7 mouse cellular contexts compared by ENCODE assay signal in the genomic region with DNA sequence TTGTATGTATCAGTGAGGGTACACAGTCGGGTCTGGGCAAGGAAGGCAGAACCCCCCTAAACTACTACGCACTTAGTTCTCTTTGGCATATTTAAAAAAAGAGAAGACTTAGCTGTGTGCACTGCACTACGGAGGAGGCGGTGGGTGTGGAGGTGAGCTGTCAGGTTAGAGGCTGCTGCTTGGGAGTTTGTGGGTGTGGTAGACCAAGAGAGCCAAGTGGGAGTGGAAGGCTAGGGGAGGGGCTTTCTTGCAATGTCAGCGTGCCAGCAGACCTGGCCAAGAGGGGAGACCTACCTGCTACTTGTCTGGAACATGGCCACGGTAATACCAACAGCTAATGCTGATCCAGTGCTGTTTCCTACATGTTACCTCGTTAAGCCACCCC. TPM values are rescaled to one million over a fixed set of nuclear protein-coding genes. Genes with fewer than 3 reads are reported as not detected.
A peak's percentile ranks its signal among the peaks of the same experiment; 100 is the strongest.
DNase-seq lines count a peak whose midpoint lies in the region; ATAC-seq and TF ChIP-seq lines count a peak whose summit lies in the region.

No protein-coding gene starts in this region.

- ATAC-seq in embryonic facial prominence, embryonic 11.5 days (replicated peaks; ENCODE audit: insufficient number of reproducible peaks, low FRiP score, low TSS enrichment, low read depth): 0 out of 2 replicates have a peak, but pooled peaks have one; percentile 1

- H3K9ac ChIP-seq in embryonic facial prominence, embryonic 11.5 days (replicated peaks; ENCODE audit: low read length): no peak overlapping the region

- peaks cover 4% of the 10 kb centered on the region; the same call in 1 of the 2 replicates for H3K27me3 ChIP-seq in embryonic facial prominence, embryonic 11.5 days (ENCODE audit: control insufficient read depth, insufficient read depth, low read length)
- H3K27me3 ChIP-seq in thymus, adult 2 months (ENCODE audit: control insufficient read depth, insufficient read depth, low read length): no peaks in the 10 kb centered on the region

- peak overlapping the region; percentile 71; the same call in 1 of the 2 replicates for H3K4me2 ChIP-seq in embryonic facial prominence, embryonic 11.5 days (ENCODE audit: low read depth, low read length)

- DNase-seq in ES-CJ7 (ENCODE audit: low read depth, low spot score): peak; percentile 52
- no peak for DNase-seq in embryonic facial prominence, embryonic 11.5 days (ENCODE audit: low spot score)
- peak; percentile 52 for DNase-seq in kidney, adult 11 months
- DNase-seq in lung, postnatal 14 days: peak; percentile 10
- peak; percentile 63 for DNase-seq in thymus, adult 2 months
- DNase-seq in adipocyte (ENCODE audit: low spot score): no peak
- DNase-seq in gastrocnemius, adult 2 months: no peak

- intact Hi-C loops in gastrocnemius, adult 2 months (cut with DNase I): loop anchor here (5.0 kb wide), 1 partner anchor 69 kb away; no protein-coding TSS in a partner anchor

- TF ChIP-seq CTCF in thymus, adult 2 months (IDR thresholded peaks at IDR 0.05; ENCODE audit: borderline replicate concordance, control insufficient read depth, extremely low read depth, insufficient read depth, low read length, poor library complexity): no peak
- TF ChIP-seq CTCF in gastrocnemius, adult 2 months (IDR thresholded peaks at IDR 0.05): no peak

- H3K4me3 ChIP-seq in embryonic facial prominence, embryonic 11.5 days (ENCODE audit: low read depth, low read length): peak overlapping the region; percentile 51; the same call in 1 of the 2 replicates
- H3K4me3 ChIP-seq in thymus, adult 2 months (ENCODE audit: control insufficient read depth, insufficient read depth, low read length): peak overlapping the region; percentile 97
- no peak overlapping the region for H3K4me3 ChIP-seq in gastrocnemius, adult 2 months

- H3K4me1 ChIP-seq in embryonic facial prominence, embryonic 11.5 days (ENCODE audit: control insufficient read depth, insufficient read depth, low read length): no peaks in the 10 kb centered on the region
- peaks cover 30% of the 10 kb centered on the region for H3K4me1 ChIP-seq in thymus, adult 2 months (replicated peaks; ENCODE audit: control insufficient read depth, insufficient read depth, low read length)

- no peak for TF ChIP-seq POLR2A in thymus, adult 2 months (IDR thresholded peaks at IDR 0.05; ENCODE audit: control insufficient read depth, extremely low read depth, insufficient read depth, low read length, poor library complexity)

- H3K9me3 ChIP-seq in embryonic facial prominence, embryonic 11.5 days (replicated peaks; ENCODE audit: control insufficient read depth, low read length): no peaks in the 10 kb centered on the region

- H3K36me3 ChIP-seq in embryonic facial prominence, embryonic 11.5 days (replicated peaks; ENCODE audit: control insufficient read depth, insufficient read depth, low read depth, low read length): no peaks in the 10 kb centered on the region
- H3K36me3 ChIP-seq in thymus, adult 2 months (ENCODE audit: control insufficient read depth, insufficient read depth, low read length): peaks cover 2% of the 10 kb centered on the region; the same call in 1 of the 2 replicates

- H3K27ac ChIP-seq in embryonic facial prominence, embryonic 11.5 days (replicated peaks; ENCODE audit: low read depth, low read length): no peak overlapping the region
- H3K27ac ChIP-seq in thymus, adult 2 months (ENCODE audit: control insufficient read depth, insufficient read depth, low read length): peak overlapping the region; percentile 74
- H3K27ac ChIP-seq in gastrocnemius, adult 2 months: no peak overlapping the region

- 30% methylated on average over 7 of the region's 7 CpGs for WGBS in embryonic facial prominence, embryonic 11.5 days
- 26% methylated on average over 7 of the region's 7 CpGs for WGBS in thymus, adult 2 months

RNA-seq across cellular contexts. Expression of gene Rasgrp1, which starts 0.4 kb away (rescaled TPM):
- polyA plus RNA-seq in embryonic facial prominence, embryonic 11.5 days (2014; fragmentation: Nextera tagmentation; extraction: Ambion mirVana): 0.66 and 0.86 TPM in 2 replicates
- 131 and 145 TPM in 2 replicates for polyA plus RNA-seq in thymus, adult 2 months (2012; rRNA removed)
- under 1 TPM in 1 of 2 experiments, not detected in 1; 0.10 TPM for total RNA-seq in gastrocnemius, adult 2 months (2021)

Comparison
In these comparisons a context has a peak if more than half of its experiments do, and no peak if none do; other contexts are left out.
1. DNase-seq: peak in ES-CJ7 (single experiment), kidney, adult 11 months (single experiment), lung, postnatal 14 days (single experiment) and thymus, adult 2 months (single experiment); none in embryonic facial prominence, embryonic 11.5 days (single experiment), adipocyte (single experiment) and gastrocnemius, adult 2 months (single experiment).
2. RNA of gene Rasgrp1, which starts 0.4 kb away (polyA plus RNA-seq): 131 to 145 TPM in thymus, adult 2 months; 0.66 to 0.86 TPM in embryonic facial prominence, embryonic 11.5 days; every median in the first group is over 10 times any median in the second.